Mouse (Mus musculus) embryo, embryonic 11.5 days (tissue): ENCODE measurements around the gene Elovl6.

Source experiments
- DNase-seq: peaks from one replicate; pipeline ENCODE4 v3.0.0-alpha.2; 2012; ENCODE audit warnings: low read depth, low spot score

Elovl6 gene

DNA sequence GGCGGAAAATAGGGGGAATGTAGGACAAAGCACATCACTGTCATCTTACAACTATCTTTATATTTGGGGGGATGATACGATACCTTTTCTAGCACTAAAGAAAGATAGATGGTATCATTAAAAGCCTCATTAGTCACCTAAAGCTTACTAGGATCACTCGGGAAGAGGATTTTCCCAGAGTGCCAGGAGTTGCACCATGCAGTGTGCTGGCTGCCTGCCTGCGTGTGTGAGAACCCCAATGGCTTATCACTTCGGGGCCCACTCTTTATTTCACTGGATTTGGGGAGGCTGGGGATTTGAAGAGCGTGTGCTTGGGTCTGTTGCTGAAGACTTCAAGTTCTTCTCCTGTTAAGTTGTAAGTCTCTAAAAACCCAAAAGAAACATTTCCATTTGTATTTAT lies 73.8 kb downstream of the Elovl6 start:
- DNase-seq = no peak

- DNase-seq = no peak
Measured at GRCm38 (mm10) chr3:129611626-129612025, 79.5 kb downstream of the Elovl6 start.

- DNase-seq = no peak
Measured at GRCm38 (mm10) chr3:129612311-129613097, 80.3 kb downstream of the Elovl6 start.

DNA sequence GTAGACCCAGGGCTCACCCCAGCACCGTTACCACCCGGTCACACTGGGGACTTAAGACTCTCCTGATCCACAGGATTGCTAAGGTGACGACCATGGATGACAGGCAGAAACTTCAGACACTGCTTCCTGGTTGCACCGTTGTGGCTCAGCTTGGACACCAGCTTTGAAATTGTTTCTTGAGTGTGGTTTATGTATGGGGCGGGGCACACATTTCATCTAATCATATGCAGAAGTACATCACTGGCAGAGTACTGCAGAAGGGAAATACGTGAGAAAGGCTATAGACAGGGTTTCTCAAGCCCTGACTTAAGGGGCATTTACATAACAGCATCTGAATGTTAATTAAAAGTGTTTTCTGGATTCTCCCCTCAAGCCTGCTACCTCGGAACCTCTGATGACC lies 81.6 kb downstream of the Elovl6 start:
- no peak for DNase-seq

GRCm38 (mm10) chr3:129614216-129614615 lies 82.1 kb downstream of the Elovl6 start:
- no peak for DNase-seq

- no peak for DNase-seq
Measured at GRCm38 (mm10) chr3:129617450-129617849, 85.3 kb downstream of the Elovl6 start.

GRCm38 (mm10) chr3:129619194-129619775 lies 87.1 kb downstream of the Elovl6 start:
- peak; percentile 35 for DNase-seq

DNA sequence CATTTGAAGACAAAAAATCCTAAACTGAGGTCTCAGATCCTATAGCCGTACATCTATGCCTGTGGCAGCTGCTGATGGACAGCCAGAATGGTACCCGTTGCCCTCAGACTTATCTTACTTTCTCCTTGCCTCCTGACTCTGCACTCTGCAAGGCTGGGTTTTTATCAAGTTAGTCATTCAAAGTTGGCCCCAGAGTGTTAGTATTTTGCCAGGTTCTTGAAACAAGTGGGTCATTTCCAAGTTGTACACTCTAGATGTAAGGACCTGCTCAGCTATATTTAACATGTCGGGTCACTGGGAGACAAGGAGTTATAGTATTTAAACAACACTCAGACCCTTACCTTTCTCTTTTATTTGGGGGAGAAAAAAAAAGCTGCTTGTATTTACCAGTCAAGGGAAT lies 88.6 kb downstream of the Elovl6 start:
- no peak for DNase-seq

- DNase-seq = no peak
Measured at GRCm38 (mm10) chr3:129621255-129621654, 89.1 kb downstream of the Elovl6 start.

GRCm38 (mm10) chr3:129622120-129622519 lies 90.0 kb downstream of the Elovl6 start:
- no peak for DNase-seq

- no peak for DNase-seq
Measured at GRCm38 (mm10) chr3:129622705-129623104, 90.5 kb downstream of the Elovl6 start.

- DNase-seq = no peak
Measured at GRCm38 (mm10) chr3:129624193-129624805, 92.1 kb downstream of the Elovl6 start.

GRCm38 (mm10) chr3:129627281-129627680 lies 95.1 kb downstream of the Elovl6 start:
- no peak for DNase-seq

GRCm38 (mm10) chr3:129631018-129631417 lies 98.9 kb downstream of the Elovl6 start:
- DNase-seq = no peak

GRCm38 (mm10) chr3:129631857-129632256 lies 99.7 kb downstream of the Elovl6 start:
- DNase-seq = no peak

- no peak for DNase-seq
Measured at GRCm38 (mm10) chr3:129633518-129633917, 101.4 kb downstream of the Elovl6 start.

- DNase-seq = no peak
Measured at GRCm38 (mm10) chr3:129634260-129634901, 102.2 kb downstream of the Elovl6 start.

DNA sequence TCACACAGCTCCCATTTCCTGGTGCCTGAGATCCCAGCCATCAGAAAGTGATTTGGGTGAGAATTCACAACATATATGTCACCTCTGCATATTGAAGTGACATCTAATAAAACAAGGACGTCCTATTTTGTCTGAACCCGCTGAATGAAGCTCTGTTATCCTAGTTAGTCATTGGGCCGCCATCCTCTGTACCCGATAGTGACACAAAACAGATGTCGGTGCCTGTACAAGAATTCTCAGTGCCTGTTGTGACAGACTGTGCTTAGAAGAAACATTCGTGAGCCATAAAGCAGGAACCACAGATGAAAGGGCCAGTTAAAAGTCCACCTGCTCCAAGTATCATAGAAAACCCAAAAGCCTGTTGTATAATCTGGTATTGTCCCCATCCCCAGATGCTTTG lies 105.3 kb downstream of the Elovl6 start:
- no peak for DNase-seq

- no peak for DNase-seq
Measured at GRCm38 (mm10) chr3:129639701-129640100, 107.5 kb downstream of the Elovl6 start.

- no peak for DNase-seq
Measured at GRCm38 (mm10) chr3:129640211-129641000, 108.3 kb downstream of the Elovl6 start.

- no peak for DNase-seq
Measured at GRCm38 (mm10) chr3:129641621-129642020, 109.5 kb downstream of the Elovl6 start.

DNA sequence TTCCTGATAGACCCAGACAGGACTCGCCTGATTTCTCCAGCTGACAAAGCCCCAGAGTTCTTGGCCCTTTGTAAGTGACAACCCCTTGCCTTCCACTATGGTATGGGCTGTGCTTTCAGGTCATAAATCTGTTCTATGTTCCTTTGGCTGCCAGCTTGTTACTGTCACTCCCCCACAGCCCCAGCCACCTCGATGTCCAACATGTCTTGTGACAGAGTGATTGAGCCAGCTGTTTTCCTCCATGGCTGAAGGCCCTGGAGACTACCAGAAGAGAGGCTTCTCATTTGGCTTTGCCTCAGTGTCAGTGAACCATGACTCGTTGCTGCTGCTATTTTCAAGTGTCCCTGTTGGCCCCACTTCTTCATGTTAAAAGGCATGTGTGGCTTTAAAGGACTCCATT lies 113.3 kb downstream of the Elovl6 start:
- no peak for DNase-seq
